Mouse (Mus musculus) ES-Bruce4 (cell line): ENCODE data around the gene Cfdp1.

Experiments
- CTCF ChIP-seq: IDR thresholded peaks from one replicate; pipeline ENCODE4 v1.8.1; 2011; ENCODE audit warnings: low read depth, low read length
- POLR2A ChIP-seq: IDR thresholded peaks from one replicate; pipeline ENCODE4 v1.8.1; 2011; ENCODE audit warnings: low read length; ENCODE audit not compliant: insufficient read depth

- TF ChIP-seq POLR2A: no peak
- TF ChIP-seq CTCF: no peak
These were observed 52.6 kb downstream of the Cfdp1 start for GRCm38 (mm10) chr8:111801456-111801855.
